Mouse (Mus musculus) MEL (cell line): Measurements from ENCODE around the gene Runx1. TPM values are rescaled to one million over a fixed set of nuclear protein-coding genes. Genes with fewer than 3 reads are reported as not detected.
A peak's percentile ranks its signal among the peaks of the same experiment; 100 is the strongest.

Experiments used
- DNase-seq: peaks from one replicate; pipeline ENCODE4 v3.0.0; 2011; ENCODE audit warnings: low read depth, low spot score
- H3K27ac ChIP-seq: 2 replicates; pipeline ENCODE4 v1.5.1; 2012; ENCODE audit warnings: low read depth, mild to moderate bottlenecking, control low read depth, low read length, moderate library complexity; ENCODE audit not compliant: control insufficient read depth
- H3K27me3 ChIP-seq, 2 experiments: fragments of 150-350 bp in 1 of 2; sonication (generic) in 1 of 2; 2 replicates each; pipeline ENCODE4 v1.6.1; 2012; ENCODE audit warnings: low read length in 2 of 2, mild to moderate bottlenecking in 2 of 2, improper control_type of control experiment in 1 of 2, moderate library complexity in 1 of 2; ENCODE audit not compliant: insufficient read depth in 2 of 2, control insufficient read depth in 1 of 2
- H3K36me3 ChIP-seq, 2 experiments: 2 replicates each; pipeline ENCODE4 v1.6.1; 2012 to 2014; ENCODE audit warnings: low read length in 2 of 2, improper control_type of control experiment in 1 of 2, inconsistent platforms in 1 of 2, mild to moderate bottlenecking in 1 of 2; ENCODE audit not compliant: insufficient read depth in 2 of 2, control insufficient read depth in 1 of 2
- H3K4me1 ChIP-seq, 2 experiments: fragments of 150-350 bp in 1 of 2; sonication (generic) in 1 of 2; 2 replicates each; pipeline ENCODE4 v1.6.1; 2012; ENCODE audit warnings: low read length in 2 of 2, improper control_type of control experiment in 1 of 2, mild to moderate bottlenecking in 1 of 2; ENCODE audit not compliant: insufficient read depth in 2 of 2, control insufficient read depth in 1 of 2
- H3K4me3 ChIP-seq, 2 experiments: fragments of 150-350 bp in 1 of 2; sonication (generic) in 1 of 2; 2 replicates each; pipeline ENCODE4 v1.5.1; 2012; ENCODE audit warnings: low read depth in 2 of 2, low read length in 2 of 2, mild to moderate bottlenecking in 2 of 2, moderate library complexity in 2 of 2, control low read depth in 1 of 2, improper control_type of control experiment in 1 of 2; ENCODE audit not compliant: control insufficient read depth in 1 of 2, insufficient read depth in 1 of 2
- H3K79me2 ChIP-seq: 2 replicates; pipeline ENCODE4 v1.6.1; 2012; ENCODE audit warnings: mild to moderate bottlenecking, low read length, moderate library complexity; ENCODE audit not compliant: control insufficient read depth, poor library complexity, insufficient read depth
- H3K9ac ChIP-seq: 2 replicates; pipeline ENCODE4 v1.6.1; 2012; ENCODE audit warnings: low read depth, mild to moderate bottlenecking, control low read depth, low read length, moderate library complexity; ENCODE audit not compliant: control insufficient read depth, poor library complexity, severe bottlenecking
- H3K9me3 ChIP-seq: fragments of 150-350 bp; sonication (generic); replicated peaks from 2 replicates; pipeline ENCODE4 v1.6.1; 2012; ENCODE audit warnings: mild to moderate bottlenecking, low read length, improper control_type of control experiment, moderate library complexity; ENCODE audit not compliant: insufficient read depth
- BHLHE40 ChIP-seq: IDR thresholded peaks from 2 replicates; pipeline ENCODE4 v1.6.1; 2012; ENCODE audit warnings: low read depth, mild to moderate bottlenecking, inconsistent platforms, low read length, improper control_type of control experiment, borderline replicate concordance
- CHD2 ChIP-seq: IDR thresholded peaks from 2 replicates; pipeline ENCODE4 v1.6.1; 2011; ENCODE audit warnings: low read length, improper control_type of control experiment
- CTCF ChIP-seq, 3 experiments: IDR thresholded peaks in 2 of 3; conservative IDR thresholded peaks in 1 of 3; 2 replicates each; pipeline ENCODE4 v1.5.1; 2011 to 2012; ENCODE audit warnings: low read length in 3 of 3, low read depth in 2 of 3, mild to moderate bottlenecking in 2 of 3, improper control_type of control experiment in 1 of 3, inconsistent platforms in 1 of 3, mixed read lengths in 1 of 3, moderate library complexity in 1 of 3; ENCODE audit not compliant: control insufficient read depth in 1 of 3, insufficient read depth in 1 of 3, poor library complexity in 1 of 3, severe bottlenecking in 1 of 3
- E2F4 ChIP-seq: IDR thresholded peaks from 2 replicates; pipeline ENCODE4 v1.6.1; 2011; ENCODE audit warnings: low read depth, low read length, improper control_type of control experiment, borderline replicate concordance
- ETS1 ChIP-seq: IDR thresholded peaks from 2 replicates; pipeline ENCODE4 v1.6.1; 2012; ENCODE audit warnings: low read depth, mild to moderate bottlenecking, inconsistent platforms, low read length, improper control_type of control experiment, moderate library complexity
- HCFC1 ChIP-seq: IDR thresholded peaks from 2 replicates; pipeline ENCODE4 v1.6.1; 2012; ENCODE audit warnings: low read depth, mild to moderate bottlenecking, inconsistent platforms, low read length, improper control_type of control experiment, moderate library complexity
- JUND ChIP-seq: IDR thresholded peaks from 2 replicates; pipeline ENCODE4 v1.6.1; 2011; ENCODE audit warnings: low read depth, mild to moderate bottlenecking, improper control_type of control experiment, low read length
- KAT2A ChIP-seq: conservative IDR thresholded peaks from 2 replicates; pipeline ENCODE4 v1.6.1; 2012; ENCODE audit warnings: low read depth, low read length, improper control_type of control experiment, inconsistent platforms
- MXI1 ChIP-seq: IDR thresholded peaks from 2 replicates; pipeline ENCODE4 v1.6.1; 2011; ENCODE audit warnings: mild to moderate bottlenecking, low read depth, low read length, improper control_type of control experiment
- MYB ChIP-seq: IDR thresholded peaks from 2 replicates; pipeline ENCODE4 v1.6.1; 2011; ENCODE audit warnings: mild to moderate bottlenecking, low read depth, low read length, improper control_type of control experiment
- MYC ChIP-seq: IDR thresholded peaks from 2 replicates; pipeline ENCODE4 v1.6.1; 2011; ENCODE audit warnings: low read depth, mild to moderate bottlenecking, low read length, improper control_type of control experiment, moderate library complexity
- POLR2A ChIP-seq, 2 experiments: IDR thresholded peaks; 2 replicates each; pipeline ENCODE4 v1.6.1; 2011 to 2012; ENCODE audit warnings: low read length in 2 of 2, mild to moderate bottlenecking in 2 of 2, control low read depth in 1 of 2, improper control_type of control experiment in 1 of 2, low read depth in 1 of 2, moderate library complexity in 1 of 2; ENCODE audit not compliant: control insufficient read depth in 1 of 2, insufficient read depth in 1 of 2, poor library complexity in 1 of 2
- POLR2AphosphoS2 ChIP-seq: IDR thresholded peaks from 2 replicates; pipeline ENCODE4 v1.6.1; 2011; ENCODE audit warnings: low read length, improper control_type of control experiment
- RAD21 ChIP-seq: IDR thresholded peaks from 2 replicates; pipeline ENCODE4 v1.6.1; 2011; ENCODE audit warnings: mild to moderate bottlenecking, low read depth, low read length, improper control_type of control experiment
- SIN3A ChIP-seq: IDR thresholded peaks from 2 replicates; pipeline ENCODE4 v1.6.1; 2012; ENCODE audit warnings: low read length, improper control_type of control experiment, inconsistent platforms
- SMC3 ChIP-seq: IDR thresholded peaks from 2 replicates; pipeline ENCODE4 v1.6.1; 2011; ENCODE audit warnings: low read depth, low read length, improper control_type of control experiment
- TBP ChIP-seq: IDR thresholded peaks from 2 replicates; pipeline ENCODE4 v1.8.0; 2011; ENCODE audit warnings: low read depth, low read length, improper control_type of control experiment
- USF2 ChIP-seq, 2 experiments: IDR thresholded peaks; 2 replicates each; pipeline ENCODE4 v1.6.1; 2011 to 2012; ENCODE audit warnings: improper control_type of control experiment in 2 of 2, low read length in 2 of 2, borderline replicate concordance in 1 of 2, inconsistent platforms in 1 of 2, low read depth in 1 of 2, mild to moderate bottlenecking in 1 of 2; ENCODE audit not compliant: insufficient read depth in 1 of 2
- ZKSCAN1 ChIP-seq: IDR thresholded peaks from 2 replicates; pipeline ENCODE4 v1.6.1; 2012; ENCODE audit warnings: low read depth, mild to moderate bottlenecking, inconsistent platforms, low read length, improper control_type of control experiment, moderate library complexity
- ZMIZ1 ChIP-seq: IDR thresholded peaks from 2 replicates; pipeline ENCODE4 v1.6.1; 2012; ENCODE audit warnings: low read depth, mild to moderate bottlenecking, inconsistent platforms, low read length, improper control_type of control experiment, moderate library complexity
- polyA plus RNA-seq, 2 experiments: library from polyadenylated mRNA; stranded (reverse) in 1 of 2; unstranded in 1 of 2; fragments of >175 nt in 1 of 2; fragments of >200 nt in 1 of 2; gene quantifications; 2 replicates each; pipeline versions ENCODE4 v1.2.1 to v1.2.4; 2012; ENCODE audit warnings: low replicate concordance in 2 of 2, low read depth in 1 of 2; ENCODE audit not compliant: insufficient read length in 2 of 2, insufficient read depth in 1 of 2, missing spikeins in 1 of 2
- total RNA-seq: library from RNA; depleted of rRNA; stranded (reverse); fragments of 300-350 nt; gene quantifications from 2 replicates; pipeline ENCODE4 v1.2.3, GENCODE M21; 2012

Gene Runx1
- total and polyA plus RNA-seq, 3 experiments, result 14.3 to 23.5 TPM; not detected in 1

GRCm38 (mm10) chr16:92764741-92765396 is 61.1 kb downstream of the Runx1 start (continued):
- TF ChIP-seq HCFC1 (no peak), MYB (peak; percentile 84), BHLHE40 (peak; percentile 65), KAT2A (no peak), MXI1 (peak; percentile 80), SMC3 (no peak), MYC (no peak), POLR2AphosphoS2 (no peak; the same call in 1 of the 2 replicates), ZMIZ1 (no peak), CHD2 (no peak; the same call in 1 of the 2 replicates), TBP (peak; percentile 94), RAD21 (no peak; the same call in 1 of the 2 replicates), ZKSCAN1 (no peak), SIN3A (peak; percentile 85), CTCF (IDR thresholded peaks at IDR 0.05 in 2 of 3, conservative IDR thresholded peaks at IDR 0.05 in 1 of 3; ENCODE audit: control insufficient read depth in 1 of 3, insufficient read depth in 1 of 3, low read depth in 2 of 3, low read length in 3 of 3, poor library complexity in 1 of 3, severe bottlenecking in 1 of 3) (no peak), JUND (no peak), USF2 (IDR thresholded peaks at IDR 0.05; ENCODE audit: borderline replicate concordance in 1 of 2, insufficient read depth in 1 of 2, low read depth in 1 of 2, low read length in 2 of 2) (0 out of 4 replicates have a peak, but pooled peaks of 1 of the 2 experiments have one; percentile 23), POLR2A (IDR thresholded peaks at IDR 0.05; ENCODE audit: control insufficient read depth in 1 of 2, insufficient read depth in 1 of 2, low read depth in 1 of 2, low read length in 2 of 2, poor library complexity in 1 of 2) (peak in 1 of 2 experiments; percentile 31; a peak in 1 of 4 replicates), ETS1 (peak; percentile 95)
- TF ChIP-seq, all 39 proteins: peak for 19

GRCm38 (mm10) chr16:92763666-92764065 is 62.3 kb downstream of the Runx1 start:
- Histone ChIP-seq H3K36me3 (peaks cover 3 to 46% of the 10 kb centered on the region in 2 experiments), H3K79me2 (peaks cover 19% of the 10 kb centered on the region), H3K4me3 (no peak overlapping the region), H3K4me1 (peaks cover 28 to 52% of the 10 kb centered on the region in 2 experiments), H3K9ac (no peak overlapping the region), H3K27me3 (no peaks in the 10 kb centered on the region), H3K27ac (peak overlapping the region; percentile 29; the same call in 1 of the 2 replicates), H3K9me3 (no peaks in the 10 kb centered on the region)
- DNase-seq, result peak; percentile 56
- TF ChIP-seq ETS1 (peak; percentile 35; the same call in 1 of the 2 replicates), E2F4 (no peak)
